Mouse (Mus musculus): ENCODE data around the gene Tbc1d17.

DNA sequence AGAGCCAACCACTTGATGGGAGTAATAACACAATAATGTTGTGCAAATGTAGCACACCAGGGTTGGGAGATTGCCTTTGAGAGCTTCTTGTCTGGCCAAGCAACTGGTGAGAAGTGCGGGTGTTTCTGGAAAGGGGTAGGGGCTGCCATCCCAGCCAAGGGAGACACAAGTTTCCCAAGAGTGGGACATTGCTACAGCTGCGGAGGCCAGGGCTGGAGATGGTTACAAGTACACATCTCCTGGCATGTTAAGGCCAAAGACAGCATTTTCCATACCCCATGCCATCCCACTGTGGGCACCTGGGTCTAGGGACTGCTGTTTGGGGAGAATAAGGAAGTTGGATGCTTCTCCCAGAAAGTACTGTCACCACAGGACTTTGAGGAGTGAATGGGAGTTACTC is 4.2 kb upstream of the Tbc1d17 start:
- TF ChIP-seq CTCF (IDR thresholded peaks at IDR 0.05) = no peak
- TF ChIP-seq EP300 (IDR thresholded peaks at IDR 0.05) = no peak

Data from lung, postnatal 0 days (tissue).